Mouse (Mus musculus): ENCODE data around the gene Grifin. TPM values are rescaled to one million over a fixed set of nuclear protein-coding genes. Genes with fewer than 3 reads are reported as not detected.
A peak's percentile ranks its signal among the peaks of the same experiment; 100 is the strongest.

The Grifin gene
- polyA plus RNA-seq, 1 experiment from 2014 or later, result not detected

GRCm38 (mm10) chr5:140569032-140569595 is 4.2 kb upstream of the Grifin start:
- ATAC-seq (ENCODE audit: extremely low read depth, insufficient number of reproducible peaks, low FRiP score, low TSS enrichment), result no peak

GRCm38 (mm10) chr5:140568321-140568970 is 3.6 kb upstream of the Grifin start:
- no peak for ATAC-seq (ENCODE audit: extremely low read depth, insufficient number of reproducible peaks, low FRiP score, low TSS enrichment)
- peaks cover 18% of the 10 kb centered on the region for H3K4me1 ChIP-seq
- H3K27ac ChIP-seq (replicated peaks), result no peak overlapping the region
- H3K27me3 ChIP-seq (replicated peaks), result peaks cover 8% of the 10 kb centered on the region
- no peak overlapping the region; the same call in 1 of the 2 replicates for H3K4me2 ChIP-seq
- H3K36me3 ChIP-seq, result no peaks in the 10 kb centered on the region
- H3K9ac ChIP-seq, result 0 out of 2 replicates have a peak overlapping the region, but pooled peaks have one; percentile 17
- H3K9me3 ChIP-seq, result no peaks in the 10 kb centered on the region
- H3K4me3 ChIP-seq, result no peak overlapping the region
- 39% methylated on average over 10 of the region's 10 CpGs for WGBS

More at GRCm38 (mm10) chr5:140569032-140569595, 4.2 kb upstream of the Grifin start:
- H3K36me3 ChIP-seq, result no peaks in the 10 kb centered on the region
- WGBS, result 81% methylated on average over 16 of the region's 16 CpGs
- H3K9ac ChIP-seq, result no peak overlapping the region
- H3K4me1 ChIP-seq, result peaks cover 18% of the 10 kb centered on the region
- peaks cover 5% of the 10 kb centered on the region; the same call in 1 of the 2 replicates for H3K27me3 ChIP-seq (replicated peaks)
- H3K27ac ChIP-seq (replicated peaks), result no peak overlapping the region
- H3K4me2 ChIP-seq, result no peak overlapping the region
- H3K9me3 ChIP-seq, result no peaks in the 10 kb centered on the region
- no peak overlapping the region for H3K4me3 ChIP-seq

- Histone ChIP-seq H3K9ac (no peak overlapping the region), H3K27ac (replicated peaks) (no peak overlapping the region), H3K9me3 (no peaks in the 10 kb centered on the region), H3K36me3 (no peaks in the 10 kb centered on the region), H3K4me2 (no peak overlapping the region), H3K27me3 (replicated peaks) (peaks cover 12% of the 10 kb centered on the region), H3K4me1 (peaks cover 18% of the 10 kb centered on the region), H3K4me3 (no peak overlapping the region)
- no peak for ATAC-seq (ENCODE audit: extremely low read depth, insufficient number of reproducible peaks, low FRiP score, low TSS enrichment)
- WGBS, result 77% methylated on average over 5 of the region's 5 CpGs
These were observed 2.9 kb upstream of the Grifin start for GRCm38 (mm10) chr5:140567751-140568150.

- Histone ChIP-seq H3K27ac (replicated peaks) (no peak overlapping the region), H3K4me2 (no peak overlapping the region), H3K9ac (no peak overlapping the region), H3K4me1 (peaks cover 18% of the 10 kb centered on the region), H3K4me3 (no peak overlapping the region), H3K36me3 (no peaks in the 10 kb centered on the region), H3K9me3 (no peaks in the 10 kb centered on the region), H3K27me3 (replicated peaks) (peaks cover 12% of the 10 kb centered on the region)
- 41% methylated on average over 11 of the region's 11 CpGs for WGBS
- no peak for ATAC-seq (ENCODE audit: extremely low read depth, insufficient number of reproducible peaks, low FRiP score, low TSS enrichment)
These were observed 2.5 kb upstream of the Grifin start for GRCm38 (mm10) chr5:140567321-140567720.

GRCm38 (mm10) chr5:140566271-140566670 is 1.4 kb upstream of the Grifin start:
- H3K9ac ChIP-seq, result no peak overlapping the region
- no peaks in the 10 kb centered on the region for H3K9me3 ChIP-seq
- no peaks in the 10 kb centered on the region for H3K36me3 ChIP-seq
- 69% methylated on average over 4 of the region's 4 CpGs for WGBS
- H3K4me2 ChIP-seq, result no peak overlapping the region
- H3K4me1 ChIP-seq, result peaks cover 18% of the 10 kb centered on the region
- ATAC-seq (ENCODE audit: extremely low read depth, insufficient number of reproducible peaks, low FRiP score, low TSS enrichment), result no peak
- H3K27me3 ChIP-seq (replicated peaks), result peaks cover 12% of the 10 kb centered on the region
- peak overlapping the region; percentile 48; the same call in 1 of the 2 replicates for H3K27ac ChIP-seq (replicated peaks)
- no peak overlapping the region for H3K4me3 ChIP-seq

- Histone ChIP-seq H3K4me3 (no peak overlapping the region), H3K4me2 (no peak overlapping the region), H3K36me3 (no peaks in the 10 kb centered on the region), H3K9ac (no peak overlapping the region), H3K27me3 (replicated peaks) (peaks cover 12% of the 10 kb centered on the region), H3K27ac (replicated peaks) (peak overlapping the region; percentile 48), H3K9me3 (no peaks in the 10 kb centered on the region), H3K4me1 (peaks cover 18% of the 10 kb centered on the region)
- 50% methylated on average over 6 of the region's 6 CpGs for WGBS
- ATAC-seq (ENCODE audit: extremely low read depth, insufficient number of reproducible peaks, low FRiP score, low TSS enrichment), result no peak
These were observed 985 bp upstream of the Grifin start for GRCm38 (mm10) chr5:140565856-140566255.

GRCm38 (mm10) chr5:140565451-140565850 is 580 bp upstream of the Grifin start:
- no peaks in the 10 kb centered on the region for H3K36me3 ChIP-seq
- WGBS, result 44% methylated on average over 5 of the region's 5 CpGs
- no peak overlapping the region for H3K9ac ChIP-seq
- no peak overlapping the region for H3K4me3 ChIP-seq
- no peaks in the 10 kb centered on the region for H3K9me3 ChIP-seq
- H3K4me2 ChIP-seq, result no peak overlapping the region
- ATAC-seq (ENCODE audit: extremely low read depth, insufficient number of reproducible peaks, low FRiP score, low TSS enrichment), result no peak; the same call in 1 of the 2 replicates
- peaks cover 18% of the 10 kb centered on the region for H3K4me1 ChIP-seq
- H3K27me3 ChIP-seq (replicated peaks), result peaks cover 12% of the 10 kb centered on the region
- peak overlapping the region; percentile 48 for H3K27ac ChIP-seq (replicated peaks)

- no peak overlapping the region for H3K4me3 ChIP-seq
- H3K27me3 ChIP-seq (replicated peaks), result peaks cover 12% of the 10 kb centered on the region
- H3K9me3 ChIP-seq, result no peaks in the 10 kb centered on the region
- no peaks in the 10 kb centered on the region for H3K36me3 ChIP-seq
- no peak overlapping the region for H3K27ac ChIP-seq (replicated peaks)
- ATAC-seq (ENCODE audit: extremely low read depth, insufficient number of reproducible peaks, low FRiP score, low TSS enrichment), result no peak
- no peak overlapping the region for H3K9ac ChIP-seq
- peaks cover 14% of the 10 kb centered on the region for H3K4me1 ChIP-seq
- WGBS, result 70% methylated on average over 9 of the region's 9 CpGs
- H3K4me2 ChIP-seq, result no peak overlapping the region
These were observed 2.3 kb downstream of the Grifin start for GRCm38 (mm10) chr5:140562601-140563000.

- Histone ChIP-seq H3K9ac (no peak overlapping the region), H3K4me2 (no peak overlapping the region), H3K4me1 (no peaks in the 10 kb centered on the region), H3K4me3 (no peak overlapping the region), H3K9me3 (no peaks in the 10 kb centered on the region), H3K27ac (replicated peaks) (no peak overlapping the region), H3K27me3 (replicated peaks) (peaks cover 4% of the 10 kb centered on the region; the same call in 1 of the 2 replicates), H3K36me3 (no peaks in the 10 kb centered on the region)
- no peak for ATAC-seq (ENCODE audit: extremely low read depth, insufficient number of reproducible peaks, low FRiP score, low TSS enrichment)
- 56% methylated on average over 3 of the region's 3 CpGs for WGBS
These were observed 8.0 kb downstream of the Grifin start for GRCm38 (mm10) chr5:140556859-140557258.

- no peak overlapping the region for H3K4me2 ChIP-seq
- H3K9ac ChIP-seq, result no peak overlapping the region
- no peaks in the 10 kb centered on the region for H3K36me3 ChIP-seq
- no peaks in the 10 kb centered on the region for H3K9me3 ChIP-seq
- no peak overlapping the region for H3K4me3 ChIP-seq
- H3K27ac ChIP-seq (replicated peaks), result no peak overlapping the region
- H3K27me3 ChIP-seq (replicated peaks), result peaks cover 4% of the 10 kb centered on the region; the same call in 1 of the 2 replicates
- 80% methylated on average over 7 of the region's 7 CpGs for WGBS
- ATAC-seq (ENCODE audit: extremely low read depth, insufficient number of reproducible peaks, low FRiP score, low TSS enrichment), result no peak
- peaks cover 10% of the 10 kb centered on the region; the same call in 1 of the 2 replicates for H3K4me1 ChIP-seq
These were observed 11.2 kb downstream of the Grifin start for GRCm38 (mm10) chr5:140553719-140554118.

- peak overlapping the region; percentile 44; the same call in 1 of the 2 replicates for H3K9ac ChIP-seq
- peak overlapping the region; percentile 49 for H3K4me2 ChIP-seq
- 33% methylated on average over 17 of the region's 17 CpGs for WGBS
- no peaks in the 10 kb centered on the region for H3K9me3 ChIP-seq
- peaks cover 4% of the 10 kb centered on the region; the same call in 1 of the 2 replicates for H3K27me3 ChIP-seq (replicated peaks)
- H3K27ac ChIP-seq (replicated peaks), result no peak overlapping the region
- ATAC-seq (ENCODE audit: extremely low read depth, insufficient number of reproducible peaks, low FRiP score, low TSS enrichment), result no peak
- peaks cover 10% of the 10 kb centered on the region; the same call in 1 of the 2 replicates for H3K4me1 ChIP-seq
- no peak overlapping the region for H3K4me3 ChIP-seq
- H3K36me3 ChIP-seq, result no peaks in the 10 kb centered on the region
These were observed 15.4 kb downstream of the Grifin start for GRCm38 (mm10) chr5:140549306-140550047.

Measured in heart, embryonic 13.5 days (tissue).